Mouse (Mus musculus) cerebellum, postnatal 4 days (tissue): ENCODE results near the gene Heg1.

Experiments used
- DNase-seq, 2 experiments: peaks; one replicate each; pipeline ENCODE4 v3.0.0; 2022; ENCODE audit warnings: low spot score in 2 of 2, mixed read lengths in 1 of 2

Gene Heg1

DNA sequence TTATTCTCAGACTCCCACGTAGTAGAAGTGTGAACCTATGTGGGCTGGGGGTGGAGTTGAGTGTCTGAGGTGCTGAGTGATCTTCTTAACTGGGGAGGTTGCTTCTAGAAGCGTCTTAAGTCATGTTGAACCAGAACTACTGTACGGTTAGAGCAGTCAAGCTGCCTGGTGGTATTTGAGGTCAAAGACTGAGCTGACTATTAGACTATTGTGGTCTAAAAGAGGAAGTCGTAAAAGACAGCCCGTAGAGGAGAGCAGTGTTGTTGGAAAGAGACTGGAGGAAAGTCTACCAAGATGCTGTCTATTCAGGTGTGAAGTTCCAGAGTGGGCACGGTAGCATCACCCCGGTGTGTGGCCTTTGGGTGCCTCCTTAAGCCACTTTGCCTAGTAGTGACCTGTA is 85.7 kb downstream of the Heg1 start:
- DNase-seq: no peak

DNA sequence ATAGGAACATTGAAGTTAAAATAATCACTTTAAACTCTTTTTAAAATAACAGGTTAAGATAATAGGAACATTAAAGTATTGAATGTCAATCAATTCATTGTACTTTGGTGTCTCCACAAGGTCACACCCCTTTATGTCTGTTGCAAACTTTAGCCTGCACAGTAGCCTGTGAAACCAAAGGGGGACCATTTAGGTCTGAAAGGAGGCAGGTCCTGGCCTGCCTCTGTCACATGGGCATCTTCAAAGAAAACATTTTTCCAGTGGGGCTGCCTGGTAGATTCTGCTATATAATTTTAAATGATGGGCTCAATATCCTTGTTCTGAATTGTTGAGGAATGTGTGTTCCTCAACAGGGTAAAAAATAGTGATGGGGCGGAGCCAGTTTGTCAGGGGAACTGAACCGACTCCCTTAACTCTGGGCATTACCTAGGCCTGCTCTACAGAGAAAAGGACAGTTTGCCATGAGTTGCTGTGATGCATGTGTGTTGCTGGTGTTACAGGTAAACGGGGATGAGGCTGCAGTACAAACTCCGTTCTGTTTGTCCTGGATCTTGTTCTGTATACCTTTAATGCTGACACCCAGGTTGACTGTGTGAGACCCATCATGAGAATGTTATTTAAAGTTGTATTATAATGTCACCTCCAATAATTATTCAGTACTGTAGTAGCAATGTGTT is 86.7 kb downstream of the Heg1 start:
- DNase-seq: no peak

DNA sequence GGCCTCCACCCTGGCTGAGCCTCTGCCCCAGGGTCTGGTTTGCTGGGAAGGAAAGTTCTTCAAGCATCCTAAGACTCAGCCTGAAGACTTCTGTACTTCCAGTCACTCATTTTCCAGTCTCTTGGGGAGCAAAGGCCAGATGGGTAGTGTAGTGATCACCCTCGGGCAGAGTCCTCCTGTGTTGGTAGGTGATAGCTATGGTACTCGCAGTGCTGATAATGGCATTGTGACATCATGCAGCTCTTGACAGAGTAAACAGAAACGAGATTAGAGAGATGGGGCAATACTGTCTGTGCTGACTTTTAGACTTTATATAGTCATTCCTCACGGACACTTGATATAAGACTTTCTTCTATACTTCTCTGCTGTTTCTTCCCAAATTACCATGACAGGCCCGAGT is 88.6 kb downstream of the Heg1 start:
- no peak for DNase-seq

DNA sequence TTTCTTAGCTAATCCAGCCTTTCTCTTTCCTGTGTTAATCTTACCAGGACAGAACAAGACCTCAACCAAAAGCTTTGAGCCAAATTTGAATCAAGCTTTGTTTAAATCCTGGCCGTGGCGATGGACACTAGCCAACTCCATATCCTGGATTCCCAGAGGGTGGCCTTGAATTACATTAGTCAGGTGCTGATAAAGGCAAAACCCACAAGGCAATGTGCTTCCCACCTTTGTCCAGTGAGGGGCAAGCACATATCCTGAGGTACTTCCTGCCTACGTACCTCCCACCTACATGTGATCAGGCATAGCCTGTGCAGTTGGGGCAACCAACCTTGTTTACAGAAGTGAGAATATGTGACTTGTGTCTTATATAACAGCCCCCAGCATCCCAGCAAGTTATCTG is 90.8 kb downstream of the Heg1 start:
- no peak for DNase-seq

DNA sequence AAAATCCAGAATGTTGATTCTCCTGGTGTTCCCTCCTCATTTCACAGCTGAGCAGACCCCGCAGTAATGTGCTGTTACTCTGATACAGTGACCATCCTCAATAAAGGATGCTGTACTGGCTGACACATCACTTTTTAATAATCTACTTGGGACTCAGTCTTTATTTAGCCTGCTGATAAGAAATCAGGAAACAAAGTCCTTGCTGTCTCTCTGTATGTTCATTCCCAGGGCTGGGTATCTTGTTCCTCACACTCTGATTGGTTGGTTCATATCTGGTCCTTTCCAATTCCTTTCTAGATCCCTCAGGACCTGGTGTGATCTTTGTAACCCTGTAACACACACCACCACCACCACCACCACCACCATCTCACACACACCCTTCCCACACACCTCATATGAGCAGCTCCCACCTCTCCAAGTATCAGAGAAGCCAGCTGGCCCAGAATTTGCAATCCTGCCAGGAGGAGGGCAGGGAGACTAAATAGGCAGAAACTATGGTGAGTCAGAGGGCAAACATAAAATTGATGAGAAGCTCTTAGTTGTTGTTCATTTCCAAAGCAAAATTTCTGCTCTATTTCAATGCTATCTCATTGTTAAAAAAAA is 91.7 kb downstream of the Heg1 start:
- DNase-seq: no peak

DNA sequence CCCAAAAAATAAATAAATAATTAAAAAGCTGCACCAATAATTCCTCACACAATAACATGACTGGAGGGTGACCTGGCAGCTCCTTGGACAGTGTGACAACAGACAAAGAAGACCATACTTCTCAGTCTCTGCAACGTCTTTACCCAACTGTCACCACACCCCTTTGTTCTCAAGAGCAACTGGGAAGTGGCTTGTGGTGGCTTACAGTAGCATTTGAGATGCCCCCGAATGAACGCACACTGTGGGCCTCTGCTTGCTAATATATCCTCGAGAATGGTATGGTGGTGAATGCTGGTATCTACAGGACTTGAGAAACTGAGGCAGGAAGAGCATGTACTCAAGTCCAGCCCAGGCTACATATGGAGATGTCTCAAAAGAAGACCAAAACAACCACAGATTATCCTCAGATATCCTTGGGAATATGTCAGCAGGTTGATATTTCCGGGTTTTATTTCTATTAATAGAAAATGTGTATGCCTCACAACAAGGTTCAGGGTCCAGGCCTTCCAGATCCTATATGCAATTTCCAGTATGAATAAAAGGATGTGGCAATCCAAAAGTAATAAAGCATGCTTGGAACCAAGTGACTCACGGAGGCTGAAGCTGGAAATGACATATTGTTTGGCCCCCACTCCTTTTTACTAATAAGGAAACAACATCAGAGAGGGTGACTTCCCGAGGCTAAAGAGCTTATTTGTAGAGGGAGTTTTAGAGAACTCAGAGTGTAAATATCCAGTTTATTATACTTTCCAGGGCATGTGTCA is 92.8 kb downstream of the Heg1 start:
- DNase-seq: no peak

DNA sequence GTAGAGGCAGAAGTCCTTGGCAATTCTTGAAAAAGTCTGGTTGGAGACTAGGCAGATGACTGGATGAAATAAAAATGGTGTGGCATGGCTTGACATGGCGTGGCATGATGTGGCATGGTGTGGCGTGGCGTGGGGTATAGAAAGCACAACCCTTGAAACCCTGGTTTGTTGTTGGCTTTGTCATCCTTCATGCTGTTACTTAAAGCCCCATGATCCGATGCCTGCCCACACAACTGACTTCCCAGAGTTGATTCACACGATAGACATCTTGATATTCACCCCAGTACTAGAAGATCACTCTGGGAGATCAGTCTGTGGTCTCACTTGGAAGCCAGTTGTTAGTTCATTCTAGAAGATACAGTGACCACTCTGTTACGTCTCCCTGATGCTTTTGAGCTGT is 93.4 kb downstream of the Heg1 start:
- DNase-seq: no peak

DNA sequence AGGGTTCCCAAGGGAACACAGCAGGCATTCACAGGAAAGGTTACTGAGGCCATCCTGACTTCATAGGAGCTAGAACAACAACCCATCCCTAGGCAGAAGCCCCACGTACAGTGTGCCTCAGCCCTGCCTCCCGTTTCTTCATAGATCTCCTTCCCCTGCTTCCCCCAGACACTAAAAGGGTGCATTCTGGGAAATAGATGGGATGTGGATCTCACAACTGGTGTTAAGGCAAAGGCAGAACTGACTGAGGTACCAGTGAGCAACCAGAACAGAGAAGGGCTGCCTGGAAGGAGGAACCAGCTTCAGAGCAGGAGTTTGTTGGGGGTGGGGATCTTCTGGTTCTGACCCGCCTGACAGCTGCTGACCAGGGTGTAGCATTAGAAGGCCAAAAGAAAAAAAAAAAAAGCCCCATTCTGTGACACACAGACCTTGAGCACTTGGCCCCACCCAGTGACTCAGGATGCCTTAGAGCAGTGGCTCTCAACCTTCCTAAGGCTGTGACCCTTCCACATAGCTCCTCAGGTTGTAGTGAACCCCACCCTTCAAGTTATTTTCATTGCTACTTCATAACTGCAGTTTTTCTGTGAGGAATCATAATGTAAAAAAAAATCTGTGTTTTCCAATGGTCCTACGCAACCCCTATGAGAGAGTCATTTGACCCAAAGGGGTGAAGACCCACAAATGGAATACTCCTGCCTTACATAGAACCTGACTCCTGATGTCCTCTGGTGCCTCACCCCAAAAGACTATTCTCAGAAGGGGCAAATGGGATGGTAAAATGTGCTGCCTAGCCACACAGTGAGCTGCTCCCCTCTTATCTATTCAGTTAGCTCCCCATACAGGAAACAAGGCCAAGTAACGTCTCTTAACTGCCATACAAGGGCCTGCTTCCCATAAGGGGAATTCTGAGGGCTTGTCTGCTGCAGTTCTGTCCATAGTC is 97.9 kb downstream of the Heg1 start:
- no peak for DNase-seq

DNA sequence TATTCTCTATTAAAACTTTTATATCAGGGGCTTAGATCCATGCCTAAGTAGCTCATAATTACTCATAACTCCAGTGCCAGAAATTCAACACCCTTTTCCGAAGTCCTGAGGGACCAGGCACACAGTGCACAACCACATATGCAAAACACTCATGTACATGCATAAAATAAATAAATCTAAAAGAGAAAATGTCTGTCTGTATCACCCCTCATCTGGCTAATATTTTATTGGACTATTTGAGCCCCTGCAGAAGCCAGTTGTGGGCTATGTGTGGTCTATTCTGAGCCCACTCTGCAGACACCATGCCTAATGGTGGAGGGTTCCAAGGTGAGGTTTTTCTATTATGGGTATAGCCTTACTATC is 98.5 kb downstream of the Heg1 start:
- no peak for DNase-seq

DNA sequence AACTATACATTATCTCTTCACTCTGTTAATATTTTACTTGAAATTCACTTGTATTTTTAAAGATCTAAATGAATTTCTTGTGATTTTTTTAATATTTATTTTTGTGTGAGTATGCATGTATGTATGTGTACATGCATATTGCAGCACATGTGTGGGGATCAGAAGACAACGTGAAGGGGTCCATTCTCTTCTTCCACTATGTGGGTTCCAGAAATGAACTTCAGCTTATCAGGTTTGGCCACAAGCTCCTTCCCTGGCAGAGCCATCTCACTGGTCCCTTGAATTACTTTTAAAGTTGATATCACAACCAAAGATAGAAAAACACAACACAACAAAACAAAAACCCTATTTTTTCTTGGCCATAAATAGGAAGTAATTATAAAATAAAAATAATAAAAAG is 100.4 kb downstream of the Heg1 start:
- no peak for DNase-seq

DNA sequence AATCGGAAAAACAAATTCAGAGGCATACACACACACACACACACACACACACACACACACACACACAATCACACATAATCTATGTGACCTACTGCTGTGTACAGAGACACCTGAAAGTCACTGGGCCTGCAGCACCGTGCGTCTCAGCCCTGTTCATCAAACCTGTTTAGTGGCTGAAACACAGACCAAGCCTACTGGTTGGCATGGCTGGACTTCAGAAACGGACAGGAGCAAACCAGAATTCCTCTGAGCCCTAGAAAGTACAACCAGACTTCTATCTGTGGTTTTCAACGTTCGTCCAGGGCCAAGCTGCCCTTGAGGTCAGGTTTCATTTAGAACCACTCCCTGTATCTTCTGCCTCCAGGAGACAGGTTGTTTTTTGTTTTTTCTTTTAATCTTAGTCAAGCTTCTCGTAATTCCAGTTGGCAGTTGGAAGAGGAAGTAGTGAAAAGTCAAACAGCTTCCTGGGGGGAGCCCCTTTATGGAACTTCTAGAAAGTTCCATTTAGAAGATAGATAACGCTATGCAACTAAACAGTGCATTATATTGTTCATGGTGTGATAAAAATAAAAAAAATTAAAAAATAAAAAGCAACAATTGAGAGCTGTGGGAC is 101.0 kb downstream of the Heg1 start:
- DNase-seq: no peak

DNA sequence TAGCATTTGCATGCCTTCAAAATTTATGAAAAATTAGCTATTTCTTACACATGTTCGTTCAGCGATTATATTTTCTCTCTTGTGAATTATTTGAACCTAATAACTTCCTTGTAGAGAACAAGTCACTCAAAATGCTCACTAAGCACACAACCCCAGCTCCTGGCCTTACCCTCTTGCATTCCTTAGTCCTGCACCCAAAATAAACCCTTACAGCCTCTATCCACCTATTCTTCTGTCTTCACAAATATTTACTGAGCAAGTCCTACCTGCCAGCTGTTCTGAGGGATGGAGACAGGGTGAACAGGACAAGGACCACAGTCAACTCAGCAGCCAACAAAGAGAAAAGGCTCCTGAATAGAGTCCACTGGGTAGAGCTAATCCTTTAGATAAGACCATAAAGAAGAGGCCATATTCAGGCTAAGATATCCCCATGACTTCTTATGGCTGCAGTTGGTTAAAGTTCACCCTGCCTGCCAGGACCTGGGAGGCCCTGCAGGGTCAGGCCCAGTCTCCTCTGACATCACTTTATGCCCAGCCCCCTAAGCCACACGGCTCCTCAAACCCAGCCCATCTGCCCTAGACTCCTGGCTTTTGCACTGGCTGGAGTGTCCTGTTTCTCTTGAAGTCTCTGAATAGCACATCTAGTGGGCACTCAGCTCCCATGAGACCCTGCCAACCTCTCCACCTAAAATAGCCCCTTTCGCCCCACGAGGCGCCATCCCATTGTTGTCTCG is 102.7 kb downstream of the Heg1 start:
- DNase-seq: no peak

DNA sequence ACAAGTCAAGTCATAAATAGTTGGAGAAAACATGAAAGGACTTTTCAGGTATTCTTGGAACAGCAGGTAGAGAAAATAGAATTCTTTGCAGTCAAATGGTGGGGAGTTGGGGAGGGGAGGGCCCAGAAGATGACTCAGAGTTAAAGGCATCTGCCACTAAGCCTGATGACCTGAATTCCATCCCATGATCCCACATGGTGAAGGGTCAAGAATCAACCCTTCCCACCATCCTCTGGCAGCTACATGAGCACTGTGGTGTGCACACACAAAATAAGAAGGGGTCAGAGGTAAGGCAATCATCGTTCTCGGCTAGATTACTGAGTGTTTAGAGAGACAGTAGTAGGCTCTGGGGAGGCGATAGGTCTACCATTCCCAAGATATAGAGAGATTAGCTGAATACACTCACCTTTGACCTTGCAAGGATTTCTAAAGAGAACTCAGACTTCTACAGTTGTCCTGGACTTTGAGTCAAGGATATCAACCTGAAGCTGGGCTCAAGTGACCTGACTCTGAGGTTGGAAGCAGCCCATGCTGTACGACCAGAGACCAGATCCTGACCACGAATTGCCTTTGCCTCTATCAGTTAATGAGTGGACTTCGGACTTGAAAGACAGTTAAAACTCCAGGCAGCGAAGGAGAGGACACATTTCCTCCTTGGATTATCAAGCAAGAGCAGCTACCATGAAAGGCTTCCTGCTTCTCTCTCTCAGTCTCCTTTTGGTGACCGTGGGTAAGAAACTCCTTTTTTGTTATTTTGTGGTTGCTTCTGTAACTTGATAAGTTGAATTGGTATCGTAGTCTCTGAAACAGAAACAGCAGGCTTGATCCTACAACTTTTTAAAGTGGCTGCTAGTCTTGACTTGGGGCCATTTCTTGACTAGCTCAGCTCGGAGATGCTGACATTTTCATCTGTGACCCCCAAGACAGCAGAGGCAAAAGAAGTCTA is 109.9 kb downstream of the Heg1 start, which contains the start of gene Muc13:
TSS of gene Muc13 (plus strand) at position 192 of the 946 bp plus-strand sequence.
- no peak for DNase-seq

DNA sequence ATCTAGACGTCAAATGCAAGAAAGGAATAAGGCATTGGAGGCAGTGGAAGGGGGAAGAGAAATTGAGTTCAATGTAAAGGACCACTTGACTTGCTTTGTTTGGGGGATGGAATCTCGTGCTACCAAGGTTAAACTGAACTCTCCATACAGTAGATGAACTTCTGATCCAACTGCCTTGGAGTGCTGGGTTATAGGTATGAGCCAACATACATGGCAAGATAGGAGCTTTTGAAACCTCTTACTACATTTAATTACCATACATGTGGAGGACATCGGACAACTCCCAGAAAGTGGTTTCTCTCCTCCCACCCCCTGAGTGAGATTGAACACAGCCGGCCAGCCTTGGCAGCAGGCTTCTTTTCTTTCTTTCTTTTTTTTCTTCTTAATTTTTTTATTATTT is 110.9 kb downstream of the Heg1 start:
- DNase-seq: no peak

DNA sequence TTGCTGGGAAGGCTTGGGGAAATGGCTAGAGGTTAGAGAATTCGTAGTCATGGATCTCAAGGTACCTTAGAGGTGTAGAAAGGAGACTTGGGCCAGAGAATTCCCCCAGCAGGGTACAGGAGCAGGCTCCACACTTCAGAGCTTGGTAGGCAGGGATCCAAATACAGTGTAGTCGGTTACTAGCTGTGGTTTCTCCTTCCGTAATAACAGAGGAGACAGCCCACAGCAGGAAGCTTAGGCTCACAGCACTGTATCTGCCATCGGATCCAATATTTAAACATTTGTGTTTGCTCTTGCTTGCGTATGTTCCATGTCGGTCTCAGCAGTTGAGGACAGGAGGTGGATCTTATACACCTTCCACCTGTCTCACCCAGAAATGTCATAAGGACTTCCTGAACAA is 111.7 kb downstream of the Heg1 start:
- no peak for DNase-seq

DNA sequence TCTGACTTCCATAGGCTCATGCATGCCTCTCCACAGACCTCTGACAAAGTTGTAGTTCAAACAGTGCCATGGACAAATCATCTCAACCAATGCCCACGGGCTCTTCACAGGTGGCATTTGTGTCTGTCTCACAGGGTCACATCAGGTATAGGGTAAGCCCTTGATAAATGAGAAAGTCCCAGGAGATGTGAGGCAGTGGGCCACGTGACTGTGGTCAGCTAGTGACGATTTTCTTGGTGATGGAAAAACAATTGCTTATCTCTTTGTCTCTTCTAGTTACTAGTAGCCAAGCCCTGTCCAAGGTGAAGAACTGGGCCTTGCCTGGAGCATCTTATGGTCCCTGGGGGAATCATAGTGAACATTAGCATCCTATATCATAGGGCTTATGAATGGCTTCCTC is 112.6 kb downstream of the Heg1 start:
- no peak for DNase-seq

DNA sequence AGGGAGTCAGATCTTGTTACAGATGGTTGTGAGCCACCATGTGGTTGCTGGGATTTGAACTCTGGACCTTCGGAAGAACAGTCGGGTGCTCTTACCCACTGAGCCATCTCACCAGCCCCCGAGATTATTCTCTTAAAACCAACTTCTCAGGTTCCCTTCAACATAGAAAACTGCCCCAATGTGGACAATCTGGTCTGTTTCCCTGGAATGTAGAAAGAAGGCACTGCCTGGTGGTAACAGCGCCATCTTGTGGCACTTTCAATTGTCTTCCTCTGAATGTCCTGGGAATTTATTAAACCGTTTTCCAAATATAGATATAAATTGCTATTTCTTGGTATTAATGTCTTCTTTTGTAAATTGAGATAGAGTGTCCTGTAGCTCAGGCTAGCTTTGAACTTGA is 113.7 kb downstream of the Heg1 start:
- DNase-seq: peak in 1 of 2 experiments; percentile 66

DNA sequence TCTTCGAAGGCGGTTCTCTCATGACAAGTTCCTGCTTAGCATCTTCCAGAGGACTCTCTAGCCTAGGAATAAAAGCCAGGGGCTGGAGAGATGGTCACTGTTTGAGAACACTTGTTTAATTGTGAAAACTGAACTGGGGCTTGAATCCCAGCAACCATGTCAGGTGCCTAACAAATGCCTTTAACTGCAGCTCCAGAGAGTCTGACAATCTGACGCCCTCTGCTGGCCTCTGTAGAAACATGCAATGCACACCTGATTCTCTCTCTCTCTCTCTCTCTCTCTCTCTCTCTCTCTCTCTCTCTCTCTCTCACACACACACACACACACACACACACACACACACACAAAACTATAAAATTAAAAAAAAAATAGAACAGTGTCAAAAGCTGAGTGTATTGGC is 125.8 kb downstream of the Heg1 start:
- no peak for DNase-seq

DNA sequence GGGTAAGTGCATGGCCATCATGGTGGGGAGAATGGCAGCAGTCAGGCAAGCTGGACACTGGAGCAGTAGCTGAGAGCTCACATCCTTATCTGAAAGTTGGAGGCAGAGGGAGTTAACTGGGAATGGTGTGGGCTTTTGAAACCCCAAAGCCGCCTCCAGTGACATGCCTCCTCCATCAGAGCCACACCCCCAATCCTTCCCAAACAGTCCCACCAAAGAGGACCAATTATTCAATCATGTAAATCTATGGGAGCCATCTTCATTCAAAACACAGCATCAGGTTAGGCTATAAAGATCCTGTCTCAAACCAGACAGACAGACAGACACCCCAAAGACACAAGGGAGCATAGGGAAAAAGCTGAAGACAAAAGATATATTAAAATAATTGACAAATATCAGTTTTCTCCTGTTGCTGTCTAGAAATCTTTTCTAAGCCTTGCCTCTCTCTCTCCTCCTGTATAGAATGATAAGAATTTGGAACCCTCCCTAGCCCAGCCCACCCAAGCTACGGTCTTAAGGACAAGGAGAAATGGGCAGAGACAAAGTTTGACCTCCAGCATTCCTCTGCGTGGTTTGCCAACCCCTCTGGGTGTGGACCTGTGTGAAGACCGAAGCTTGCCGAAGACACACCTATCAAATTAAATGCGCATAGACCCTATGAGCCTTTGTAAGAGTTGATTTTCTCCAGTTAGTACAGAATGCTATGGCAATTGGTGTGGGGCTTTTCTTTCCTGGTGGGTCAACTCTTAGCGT is 134.4 kb downstream of the Heg1 start:
- DNase-seq: no peak
